Mouse (Mus musculus) hematopoietic stem cell, adult 5-6 weeks (primary cell): ENCODE results near the gene Gm45021. TPM values are rescaled to one million over a fixed set of nuclear protein-coding genes. Genes with fewer than 3 reads are reported as not detected.
A peak's percentile ranks its signal among the peaks of the same experiment; 100 is the strongest.

Experiments
- ATAC-seq, 2 experiments: fragments of 125-278 bp in 1 of 2; replicated peaks in 1 of 2; 2 replicates each; pipeline ENCODE4 v1.8.0; 2016 to 2017; ENCODE audit warnings: inconsistent platforms in 2 of 2, mild to moderate bottlenecking in 2 of 2, moderate number of reproducible peaks in 2 of 2, low read depth in 1 of 2, moderate TSS enrichment in 1 of 2; ENCODE audit not compliant: low FRiP score in 2 of 2, poor library complexity in 2 of 2, severe bottlenecking in 2 of 2, insufficient read depth in 1 of 2, low TSS enrichment in 1 of 2
- total RNA-seq: library from RNA; stranded (forward); fragments of 172-1452, 232-1000 nt; gene quantifications from 2 replicates; pipeline ENCODE4 v1.2.3, GENCODE M21; 2017

Gm45021 gene
- total RNA-seq, 1 experiment from 2014 or later = not detected

- ATAC-seq = no peak; a peak in 1 of 4 replicates
Observed at GRCm38 (mm10) chr6:48629661-48630034, 40.2 kb downstream of the Gm45021 start.

DNA sequence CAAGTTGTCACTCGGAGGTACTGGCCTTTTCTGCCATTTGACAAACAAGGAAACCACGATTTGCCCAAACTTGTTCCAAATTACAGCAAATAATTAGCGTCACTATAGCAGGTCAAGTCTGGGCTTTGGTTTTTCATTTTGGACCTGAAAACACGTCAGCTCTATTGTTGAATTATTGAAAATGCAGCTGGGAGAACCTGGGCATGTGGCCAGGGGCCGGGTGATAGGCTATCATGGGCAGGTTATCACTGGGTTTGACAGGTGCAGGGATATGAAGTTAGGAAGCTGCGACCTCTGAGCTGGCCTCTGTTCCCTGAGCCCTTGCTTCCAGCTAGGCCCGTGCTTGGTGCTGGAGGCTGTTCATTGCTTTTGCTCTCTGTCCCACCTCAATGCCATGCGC is 41.4 kb downstream of the Gm45021 start:
- no peak for ATAC-seq

GRCm38 (mm10) chr6:48635105-48635504 is 45.7 kb downstream of the Gm45021 start:
- ATAC-seq = no peak; a peak in 1 of 4 replicates

GRCm38 (mm10) chr6:48636515-48636914 is 47.1 kb downstream of the Gm45021 start:
- ATAC-seq = no peak

GRCm38 (mm10) chr6:48637811-48638500 is 48.5 kb downstream of the Gm45021 start:
- no peak for ATAC-seq

DNA sequence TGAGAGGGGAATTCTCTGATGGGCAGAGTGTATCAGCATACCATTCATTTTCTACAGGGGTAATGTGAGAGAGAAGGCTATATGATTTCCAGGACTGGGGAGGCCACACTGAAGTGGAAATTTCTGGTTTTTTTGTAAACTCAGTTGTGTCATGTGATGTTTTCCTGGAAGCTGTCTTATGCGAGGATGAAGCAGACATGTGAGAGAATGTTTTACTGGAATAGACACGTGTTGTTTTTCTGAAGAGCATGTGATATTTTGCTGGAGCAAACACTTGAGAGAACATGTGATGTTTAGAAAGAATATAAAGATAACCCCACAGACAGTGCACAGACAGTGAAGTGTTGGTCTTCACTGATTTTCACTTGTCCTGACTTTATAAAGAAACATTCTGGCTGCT is 49.1 kb downstream of the Gm45021 start:
- ATAC-seq = no peak

DNA sequence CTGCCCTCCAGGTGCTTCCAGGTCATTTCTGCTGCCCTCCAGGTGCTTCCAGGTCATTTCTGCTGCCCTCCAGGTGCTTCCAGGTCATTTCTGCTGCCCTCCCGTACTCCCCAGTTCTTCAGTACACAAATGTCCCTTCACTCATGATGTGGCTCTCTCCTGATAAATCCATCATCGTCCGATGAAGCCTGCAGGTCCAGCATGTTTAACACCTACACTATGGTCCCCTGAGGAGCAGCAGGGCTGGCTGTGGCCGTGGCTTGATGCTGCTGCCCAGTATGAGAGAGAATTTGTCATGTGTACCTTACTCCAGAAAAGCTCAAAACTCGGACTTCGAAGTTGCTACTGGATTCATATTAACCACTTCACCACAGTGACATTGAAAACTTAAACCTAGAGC is 52.0 kb downstream of the Gm45021 start:
- ATAC-seq = no peak

DNA sequence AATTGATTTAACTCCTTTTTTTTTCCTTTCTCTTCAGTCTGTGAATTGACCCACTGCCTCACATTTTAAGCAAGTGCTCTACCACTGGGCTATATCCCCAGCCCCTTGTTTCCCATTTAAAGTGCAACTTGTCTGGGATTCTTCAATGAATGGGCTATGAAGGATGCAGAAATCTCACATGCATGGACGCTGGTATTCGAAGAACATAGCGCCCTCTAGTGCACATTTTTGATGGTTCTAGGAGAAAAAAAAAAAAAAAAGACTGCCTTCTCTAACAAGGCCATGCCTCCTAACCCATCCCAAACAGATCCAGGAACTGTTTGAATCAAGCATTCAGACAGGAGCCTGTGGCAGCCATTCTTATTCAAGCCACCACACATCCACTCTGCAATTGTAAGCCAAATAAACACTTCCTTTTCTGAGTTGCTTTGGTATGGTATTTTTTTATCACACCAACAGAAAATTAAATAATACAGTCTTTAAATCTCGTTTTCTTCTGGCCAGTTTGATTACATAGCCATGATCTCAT is 53.4 kb downstream of the Gm45021 start:
- ATAC-seq = no peak

DNA sequence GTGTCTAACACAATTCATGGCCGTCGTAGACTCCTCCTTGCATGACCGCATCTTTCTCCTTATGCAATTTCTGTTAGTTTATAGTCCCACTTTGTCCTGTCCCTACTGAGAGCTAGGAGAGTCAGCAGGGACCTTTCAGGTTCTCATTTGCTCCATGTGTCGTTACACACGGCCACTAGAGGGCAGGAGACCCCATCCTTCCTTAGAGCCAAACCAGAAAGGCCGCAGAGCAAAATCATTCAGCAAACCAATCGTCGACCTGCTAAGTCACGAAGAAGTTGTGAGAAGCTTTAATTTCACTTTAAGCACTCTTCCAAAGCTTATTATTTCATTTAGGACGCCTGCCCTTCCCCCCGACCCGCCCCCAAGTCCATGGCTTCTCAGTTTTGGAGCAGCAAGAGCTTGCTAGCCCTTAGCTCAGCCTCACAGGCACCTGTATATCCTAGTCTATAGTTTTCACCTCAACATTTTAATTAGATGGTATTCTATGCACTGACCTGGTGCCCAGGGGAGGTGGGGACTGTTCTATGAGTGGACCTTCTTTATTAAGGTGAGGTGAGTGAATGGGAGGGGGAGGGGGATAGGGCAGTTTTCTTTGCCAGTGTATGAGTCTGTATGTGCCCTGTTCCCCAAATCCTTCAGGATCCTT is 56.4 kb downstream of the Gm45021 start:
- peak; percentile 53 to 56 for ATAC-seq

GRCm38 (mm10) chr6:48646309-48646690 is 56.9 kb downstream of the Gm45021 start:
- no peak for ATAC-seq

- peak; percentile 84 to 87 for ATAC-seq
Observed at GRCm38 (mm10) chr6:48646995-48647394, 57.6 kb downstream of the Gm45021 start, which contains the start of gene Gimap8. Gimap8 (plus strand) TSS chr6:48647234.

DNA sequence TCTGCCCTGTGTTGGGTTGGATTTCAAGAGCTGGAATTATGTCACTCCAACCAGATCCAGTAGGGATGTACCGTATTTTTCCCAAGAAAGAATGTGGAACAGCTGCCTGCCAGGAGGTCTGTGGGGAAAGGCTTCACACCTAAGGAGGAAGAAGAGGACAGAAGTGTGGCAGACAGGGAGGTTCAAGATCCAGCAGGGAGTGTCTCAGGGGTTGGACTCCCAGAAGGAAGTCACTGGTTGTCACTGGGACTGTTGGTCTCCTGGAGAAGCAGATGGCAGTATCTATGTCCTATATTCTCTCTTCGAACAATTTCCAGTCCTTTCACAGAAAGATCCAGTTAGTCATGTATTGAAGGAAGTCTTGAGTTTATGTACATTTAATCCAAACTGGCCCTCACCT is 58.2 kb downstream of the Gm45021 start:
- no peak for ATAC-seq

GRCm38 (mm10) chr6:48648779-48649178 is 59.4 kb downstream of the Gm45021 start:
- no peak for ATAC-seq

DNA sequence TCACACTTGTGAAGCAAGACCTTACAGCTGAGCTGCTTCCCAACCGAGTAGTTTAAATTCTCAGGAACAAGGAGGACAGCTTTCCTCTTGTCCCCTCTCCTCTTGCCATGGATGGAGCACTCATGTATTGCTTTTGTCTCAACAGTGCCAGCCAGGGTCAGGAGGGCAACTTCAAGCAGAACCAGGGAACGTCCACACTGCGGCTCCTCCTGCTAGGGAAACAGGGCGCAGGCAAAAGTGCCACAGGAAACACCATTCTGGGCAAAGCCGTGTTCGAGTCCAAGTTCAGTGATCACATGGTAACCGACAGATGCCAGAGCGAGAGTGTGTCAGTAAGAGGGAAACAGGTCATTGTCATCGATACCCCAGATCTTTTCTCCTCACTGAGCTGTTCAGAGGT is 60.6 kb downstream of the Gm45021 start:
- ATAC-seq = no peak

GRCm38 (mm10) chr6:48658721-48659120 is 69.3 kb downstream of the Gm45021 start:
- no peak for ATAC-seq
